Comparison of ENCODE assay signal across 19 mouse cellular contexts in the genomic region with DNA sequence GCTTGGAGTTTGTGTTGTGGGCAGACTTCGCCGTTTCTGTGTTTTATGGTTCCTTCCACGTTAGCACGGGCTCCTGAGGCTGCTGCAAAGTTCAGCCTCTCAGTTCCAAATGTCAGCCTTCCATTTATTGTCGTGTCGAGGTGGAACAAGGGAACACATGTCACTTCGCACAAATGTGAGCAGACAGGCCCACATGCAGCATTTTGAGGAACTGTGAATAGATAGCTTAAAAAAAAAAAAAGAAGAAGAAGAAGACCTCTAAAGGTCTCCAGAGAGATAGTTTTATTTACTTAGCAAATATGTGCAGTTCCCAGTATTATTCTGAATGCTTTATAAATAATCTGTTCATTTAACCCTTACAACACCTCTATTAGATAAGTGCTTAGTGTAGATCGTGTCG.
A peak's percentile ranks its signal among the peaks of the same experiment; 100 is the strongest.
DNase-seq lines count a peak whose midpoint lies in the region; ATAC-seq and TF ChIP-seq lines count a peak whose summit lies in the region.
"Had no signal": no experiment of that assay in that cellular context is flagged by ENCODE, and none has a peak within 500 bp of the region (broad histone marks: within the 10 kb centered on the region; RNA-seq: fewer than 3 reads in every experiment).

No protein-coding gene starts in this region.

- DNase-seq in A20 (ENCODE audit: low read depth, low spot score): peak; percentile 31
- peak; percentile 30 to 36 for DNase-seq in B cell, adult 2 months
- DNase-seq in splenic B cell, adult 2 months (ENCODE audit: low read depth, low spot score): peak; percentile 77
- no peak for DNase-seq in forebrain, embryonic 11.5 days (ENCODE audit: low spot score)
- no peak for DNase-seq in kidney, adult 2 months
- DNase-seq: adrenal gland, adult 2 months; adrenal gland, postnatal 25 days; cerebellum, adult 2 months; cerebellum, postnatal 14 days; gastrocnemius, postnatal 36 days; heart, adult 2 months had no signal

- no peak overlapping the region for H3K9ac ChIP-seq in forebrain, embryonic 11.5 days (ENCODE audit: low read length)
- H3K9ac ChIP-seq: embryonic facial prominence, embryonic 13.5 days; forebrain, embryonic 13.5 days; heart, embryonic 15.5 days; hindbrain, embryonic 14.5 days; intestine, embryonic 15.5 days had no signal

- no peak overlapping the region for H3K4me3 ChIP-seq in forebrain, embryonic 11.5 days (ENCODE audit: low read depth, low read length)
- H3K4me3 ChIP-seq in kidney, adult 2 months (ENCODE audit: insufficient read depth, low read depth, low read length): no peak overlapping the region
- H3K4me3 ChIP-seq: embryonic facial prominence, embryonic 13.5 days; forebrain, embryonic 13.5 days; heart, adult 2 months; heart, embryonic 15.5 days; hindbrain, embryonic 10.5 days; intestine, embryonic 15.5 days had no signal

- H3K4me2 ChIP-seq in forebrain, embryonic 11.5 days (ENCODE audit: low read depth, low read length, severe bottlenecking): no peak overlapping the region
- H3K4me2 ChIP-seq: embryonic facial prominence, embryonic 13.5 days; forebrain, embryonic 13.5 days; heart, embryonic 11.5 days; heart, embryonic 15.5 days; hindbrain, embryonic 14.5 days; intestine, embryonic 15.5 days had no signal

- ATAC-seq in common myeloid progenitor, adult 5-6 weeks (replicated peaks; ENCODE audit: low read depth, poor library complexity, severe bottlenecking): peak; percentile 54; the same call in 1 of the 2 replicates
- ATAC-seq in forebrain, embryonic 11.5 days (replicated peaks; ENCODE audit: low FRiP score): no peak
- ATAC-seq: forebrain, embryonic 13.5 days; intestine, embryonic 15.5 days had no signal

- no peaks in the 10 kb centered on the region for H3K9me3 ChIP-seq in forebrain, embryonic 11.5 days (ENCODE audit: control insufficient read depth, low read length)
- H3K9me3 ChIP-seq: embryonic facial prominence, embryonic 13.5 days; forebrain, embryonic 13.5 days; heart, embryonic 15.5 days; hindbrain, embryonic 10.5 days; intestine, embryonic 15.5 days had no signal

- H3K4me1 ChIP-seq in forebrain, embryonic 11.5 days (replicated peaks; ENCODE audit: control insufficient read depth, insufficient read depth, low read length): no peaks in the 10 kb centered on the region
- no peaks in the 10 kb centered on the region for H3K4me1 ChIP-seq in kidney, adult 2 months (ENCODE audit: control insufficient read depth, insufficient read depth, low read length)
- H3K4me1 ChIP-seq: embryonic facial prominence, embryonic 13.5 days; forebrain, embryonic 13.5 days; heart, embryonic 15.5 days; intestine, embryonic 15.5 days had no signal

- no peak for TF ChIP-seq CTCF in kidney, adult 2 months (conservative IDR thresholded peaks at IDR 0.05; ENCODE audit: insufficient read depth, insufficient read length, low read depth, low read length)

- H3K27ac ChIP-seq in forebrain, embryonic 11.5 days (ENCODE audit: low read depth, low read length): no peak overlapping the region
- H3K27ac ChIP-seq in kidney, adult 2 months (ENCODE audit: insufficient read depth, low read depth, low read length): no peak overlapping the region
- H3K27ac ChIP-seq: embryonic facial prominence, embryonic 13.5 days; forebrain, embryonic 13.5 days; heart, adult 2 months; heart, embryonic 15.5 days; hindbrain, embryonic 10.5 days; hindbrain, embryonic 14.5 days; intestine, embryonic 15.5 days had no signal

- H3K27me3 ChIP-seq in splenic B cell, adult 2 months (ENCODE audit: control insufficient read depth, insufficient read depth, low read length, poor library complexity, severe bottlenecking): no peaks in the 10 kb centered on the region; the same call in 1 of the 2 replicates
- no peaks in the 10 kb centered on the region for H3K27me3 ChIP-seq in forebrain, embryonic 11.5 days (ENCODE audit: control insufficient read depth, insufficient read depth, low read length)
- H3K27me3 ChIP-seq in kidney, adult 2 months (replicated peaks; ENCODE audit: control insufficient read depth, insufficient read depth, low read length): no peaks in the 10 kb centered on the region
- H3K27me3 ChIP-seq: embryonic facial prominence, embryonic 13.5 days; forebrain, embryonic 13.5 days; heart, embryonic 15.5 days; intestine, embryonic 15.5 days had no signal

- 88% methylated on average over 9 of the region's 9 CpGs for WGBS in forebrain, embryonic 11.5 days
- WGBS in kidney, adult 2 months: 64% methylated on average over 9 of the region's 9 CpGs

- no peak for TF ChIP-seq POLR2A in kidney, adult 2 months (IDR thresholded peaks at IDR 0.05; ENCODE audit: low read depth, low read length)

- H3K36me3 ChIP-seq in splenic B cell, adult 2 months (ENCODE audit: control insufficient read depth, insufficient read depth, low read length, poor library complexity, severe bottlenecking): no peaks in the 10 kb centered on the region
- H3K36me3 ChIP-seq in forebrain, embryonic 11.5 days (ENCODE audit: control insufficient read depth, insufficient read depth, low read length): no peaks in the 10 kb centered on the region
- no peaks in the 10 kb centered on the region for H3K36me3 ChIP-seq in kidney, adult 2 months (ENCODE audit: control insufficient read depth, insufficient read depth, low read length)
- H3K36me3 ChIP-seq: embryonic facial prominence, embryonic 13.5 days; heart, embryonic 15.5 days; hindbrain, embryonic 10.5 days; intestine, embryonic 15.5 days had no signal

Comparison
In these comparisons a context has a peak if more than half of its experiments do, and no peak if none do; other contexts are left out.
1. DNase-seq: peak in A20 (single experiment), B cell, adult 2 months (2 of 2) and splenic B cell, adult 2 months (single experiment); none in forebrain, embryonic 11.5 days (single experiment) and kidney, adult 2 months (single experiment).